Mouse (Mus musculus) common myeloid progenitor, adult 5-6 weeks (primary cell): ENCODE measurements at regions not wholly inside any gene's neighbourhood (a gene's known extent, or its start where the extent isn't known, plus 50 kb on each side); places are given as distances from the start of the nearest gene placed in this dataset.

Source experiments
- ATAC-seq: replicated peaks from 2 replicates; pipeline ENCODE4 v1.8.0; 2016; ENCODE audit warnings: low read depth, mild to moderate bottlenecking, moderate TSS enrichment, inconsistent platforms; ENCODE audit not compliant: poor library complexity, severe bottlenecking

DNA sequence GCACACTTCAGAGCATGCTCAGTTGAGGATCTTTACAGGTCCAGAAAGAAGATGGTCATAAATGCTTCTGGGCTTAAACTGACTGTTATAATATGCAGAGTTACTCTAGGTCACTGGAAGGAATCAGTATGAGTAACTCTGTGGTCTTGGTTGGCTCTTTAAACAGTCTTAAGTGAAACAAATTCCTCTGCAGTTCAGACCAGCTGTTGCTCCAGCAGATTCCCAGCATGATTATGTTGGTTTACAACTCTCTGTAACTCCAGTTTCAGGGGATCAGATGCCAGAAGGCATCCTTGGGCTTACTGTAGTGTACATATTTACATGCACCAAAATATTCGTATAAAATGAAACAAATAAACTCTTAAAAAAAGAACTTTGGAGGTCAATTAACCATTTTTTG lies 606.1 kb upstream of the Agtr1b start:
- ATAC-seq, result no peak
